Mouse (Mus musculus): ENCODE data around the gene Pcsk5. TPM values are rescaled to one million over a fixed set of nuclear protein-coding genes. Genes with fewer than 3 reads are reported as not detected.

Pcsk5 gene
- polyA plus RNA-seq, 1 experiment from 2014 or later: 33.0 TPM

- no peaks in the 10 kb centered on the region for H3K27me3 ChIP-seq
Observed at GRCm38 (mm10) chr19:17452001-17452400, 385.4 kb downstream of the Pcsk5 start.

GRCm38 (mm10) chr19:17443581-17443980 is 393.9 kb downstream of the Pcsk5 start:
- Histone ChIP-seq H3K9me3 (no peaks in the 10 kb centered on the region), H3K27ac (no peak overlapping the region), H3K4me3 (no peak overlapping the region), H3K4me2 (replicated peaks) (no peak overlapping the region), H3K36me3 (no peaks in the 10 kb centered on the region), H3K27me3 (no peaks in the 10 kb centered on the region), H3K4me1 (peaks cover 13% of the 10 kb centered on the region), H3K9ac (no peak overlapping the region)
- no peak for ATAC-seq (ENCODE audit: insufficient number of reproducible peaks, insufficient read depth, low FRiP score, low TSS enrichment)
- WGBS: 89% methylated on average over 7 of the region's 7 CpGs

More at GRCm38 (mm10) chr19:17452001-17452400, 385.4 kb downstream of the Pcsk5 start:
- Histone ChIP-seq H3K27ac (no peak overlapping the region), H3K4me2 (replicated peaks) (no peak overlapping the region), H3K4me3 (no peak overlapping the region), H3K4me1 (no peaks in the 10 kb centered on the region), H3K9me3 (no peaks in the 10 kb centered on the region), H3K36me3 (no peaks in the 10 kb centered on the region), H3K9ac (no peak overlapping the region)
- 84% methylated on average over 7 of the region's 7 CpGs for WGBS
- ATAC-seq (ENCODE audit: insufficient number of reproducible peaks, insufficient read depth, low FRiP score, low TSS enrichment): no peak

GRCm38 (mm10) chr19:17439476-17440189 is 397.8 kb downstream of the Pcsk5 start:
- Histone ChIP-seq H3K27me3 (no peaks in the 10 kb centered on the region), H3K9ac (no peak overlapping the region), H3K4me2 (replicated peaks) (no peak overlapping the region), H3K4me1 (peaks cover 14% of the 10 kb centered on the region), H3K9me3 (no peaks in the 10 kb centered on the region), H3K36me3 (no peaks in the 10 kb centered on the region), H3K27ac (peak overlapping the region; percentile 12), H3K4me3 (no peak overlapping the region)
- 50% methylated on average over 4 of the region's 4 CpGs for WGBS
- no peak for ATAC-seq (ENCODE audit: insufficient number of reproducible peaks, insufficient read depth, low FRiP score, low TSS enrichment)

- Histone ChIP-seq H3K36me3 (no peaks in the 10 kb centered on the region), H3K27ac (no peak overlapping the region), H3K4me2 (replicated peaks) (no peak overlapping the region), H3K4me1 (peaks cover 14% of the 10 kb centered on the region), H3K9me3 (no peaks in the 10 kb centered on the region), H3K4me3 (no peak overlapping the region), H3K27me3 (no peaks in the 10 kb centered on the region), H3K9ac (no peak overlapping the region)
- no peak for ATAC-seq (ENCODE audit: insufficient number of reproducible peaks, insufficient read depth, low FRiP score, low TSS enrichment)
- 90% methylated on average over 1 of the region's 1 CpGs for WGBS
Observed at GRCm38 (mm10) chr19:17436651-17437050, 400.8 kb downstream of the Pcsk5 start.

DNA sequence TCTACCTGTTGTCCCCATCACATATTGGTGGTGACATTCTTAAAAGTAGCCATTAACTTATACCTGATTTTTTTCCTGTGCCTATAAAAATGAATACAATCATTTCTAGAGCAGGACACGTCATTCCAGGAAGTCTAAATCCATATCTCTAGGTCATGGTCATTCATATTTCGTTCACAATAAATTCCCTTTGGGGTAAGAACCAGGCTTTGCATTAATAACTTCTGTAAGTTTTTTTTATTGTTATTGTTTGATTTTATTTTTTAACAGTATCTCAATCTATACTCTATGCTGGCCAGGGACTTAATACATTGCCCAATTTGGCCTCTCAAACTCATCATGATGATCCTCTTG is 408.9 kb downstream of the Pcsk5 start:
- no peak overlapping the region for H3K4me2 ChIP-seq (replicated peaks)
- H3K9me3 ChIP-seq: no peaks in the 10 kb centered on the region
- H3K36me3 ChIP-seq: no peaks in the 10 kb centered on the region
- no peak overlapping the region for H3K27ac ChIP-seq
- 76% methylated on average over 2 of the region's 2 CpGs for whole genome bisulfite sequencing
- H3K4me3 ChIP-seq: no peak overlapping the region
- ATAC-seq (ENCODE audit: insufficient number of reproducible peaks, insufficient read depth, low FRiP score, low TSS enrichment): no peak
- H3K9ac ChIP-seq: no peak overlapping the region
- no peaks in the 10 kb centered on the region for H3K27me3 ChIP-seq
- H3K4me1 ChIP-seq: no peaks in the 10 kb centered on the region

GRCm38 (mm10) chr19:17427824-17428560 is 409.4 kb downstream of the Pcsk5 start:
- H3K4me2 ChIP-seq (replicated peaks): no peak overlapping the region
- H3K9ac ChIP-seq: no peak overlapping the region
- no peaks in the 10 kb centered on the region for H3K36me3 ChIP-seq
- H3K27me3 ChIP-seq: no peaks in the 10 kb centered on the region
- no peaks in the 10 kb centered on the region for H3K4me1 ChIP-seq
- 87% methylated on average over 2 of the region's 2 CpGs for WGBS
- H3K4me3 ChIP-seq: no peak overlapping the region
- ATAC-seq (ENCODE audit: insufficient number of reproducible peaks, insufficient read depth, low FRiP score, low TSS enrichment): no peak
- H3K27ac ChIP-seq: no peak overlapping the region
- H3K9me3 ChIP-seq: no peaks in the 10 kb centered on the region

- Histone ChIP-seq H3K4me1 (no peaks in the 10 kb centered on the region), H3K4me2 (replicated peaks) (no peak overlapping the region), H3K9ac (no peak overlapping the region), H3K4me3 (no peak overlapping the region), H3K36me3 (no peaks in the 10 kb centered on the region), H3K9me3 (no peaks in the 10 kb centered on the region), H3K27ac (no peak overlapping the region), H3K27me3 (no peaks in the 10 kb centered on the region)
- ATAC-seq (ENCODE audit: insufficient number of reproducible peaks, insufficient read depth, low FRiP score, low TSS enrichment): no peak
- WGBS: 69% methylated on average over 3 of the region's 3 CpGs
Observed at GRCm38 (mm10) chr19:17423306-17423705, 414.1 kb downstream of the Pcsk5 start.

- WGBS: 78% methylated on average over 1 of the region's 1 CpGs
- ATAC-seq (ENCODE audit: insufficient number of reproducible peaks, insufficient read depth, low FRiP score, low TSS enrichment): no peak
Observed at GRCm38 (mm10) chr19:17417855-17418254, 419.6 kb downstream of the Pcsk5 start.

DNA sequence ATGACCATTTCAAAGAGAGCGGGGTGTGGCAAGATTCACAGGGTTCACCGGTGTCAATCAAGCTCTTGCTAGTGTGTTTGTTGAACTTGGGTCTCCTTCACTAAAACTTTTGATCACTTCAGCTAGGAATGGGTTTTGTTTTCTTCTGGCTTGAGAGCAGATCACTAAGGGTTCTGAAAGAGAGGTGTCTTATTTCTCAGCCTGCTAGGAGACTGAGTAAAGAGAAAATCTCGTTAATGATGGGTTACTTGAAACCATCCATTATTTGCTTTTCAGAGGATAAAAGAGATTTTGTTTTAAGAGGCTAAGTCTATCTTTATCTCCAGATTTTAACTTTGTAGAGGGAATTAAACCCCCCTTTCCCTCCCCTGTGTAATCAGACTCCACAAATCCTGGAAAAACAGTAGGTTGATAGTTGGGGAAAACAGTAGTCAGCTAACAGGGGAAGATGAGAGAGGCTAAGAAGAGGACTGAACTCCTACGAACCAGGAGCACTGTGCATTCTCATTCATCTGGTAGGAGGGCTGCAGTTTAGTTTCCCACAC is 424.4 kb downstream of the Pcsk5 start:
- Histone ChIP-seq H3K36me3 (no peaks in the 10 kb centered on the region), H3K27ac (no peak overlapping the region), H3K27me3 (no peaks in the 10 kb centered on the region), H3K4me3 (no peak overlapping the region), H3K9ac (no peak overlapping the region), H3K4me2 (replicated peaks) (no peak overlapping the region), H3K4me1 (no peaks in the 10 kb centered on the region), H3K9me3 (no peaks in the 10 kb centered on the region)
- WGBS: 35% methylated on average over 4 of the region's 4 CpGs
- peak; percentile 35; the same call in 1 of the 2 replicates for ATAC-seq (ENCODE audit: insufficient number of reproducible peaks, insufficient read depth, low FRiP score, low TSS enrichment)

More at GRCm38 (mm10) chr19:17417855-17418254, 419.6 kb downstream of the Pcsk5 start:
- H3K4me2 ChIP-seq (replicated peaks): no peak overlapping the region
- no peaks in the 10 kb centered on the region for H3K9me3 ChIP-seq
- H3K9ac ChIP-seq: no peak overlapping the region
- no peaks in the 10 kb centered on the region for H3K36me3 ChIP-seq
- no peaks in the 10 kb centered on the region for H3K27me3 ChIP-seq
- H3K27ac ChIP-seq: no peak overlapping the region
- H3K4me3 ChIP-seq: no peak overlapping the region
- H3K4me1 ChIP-seq: no peaks in the 10 kb centered on the region

- no peak overlapping the region for H3K27ac ChIP-seq
- no peak overlapping the region for H3K9ac ChIP-seq
- H3K4me2 ChIP-seq (replicated peaks): no peak overlapping the region
- ATAC-seq (ENCODE audit: insufficient number of reproducible peaks, insufficient read depth, low FRiP score, low TSS enrichment): no peak
- H3K9me3 ChIP-seq: 0 out of 2 replicates have a peak, but pooled peaks cover 3% of the 10 kb centered on the region
- no peaks in the 10 kb centered on the region for H3K27me3 ChIP-seq
- no peaks in the 10 kb centered on the region for H3K36me3 ChIP-seq
- WGBS: 78% methylated on average over 5 of the region's 5 CpGs
- H3K4me3 ChIP-seq: no peak overlapping the region
- no peaks in the 10 kb centered on the region for H3K4me1 ChIP-seq
Observed at GRCm38 (mm10) chr19:17410465-17411065, 426.9 kb downstream of the Pcsk5 start.

- Histone ChIP-seq H3K27ac (no peak overlapping the region), H3K36me3 (no peaks in the 10 kb centered on the region), H3K4me2 (replicated peaks) (no peak overlapping the region), H3K9me3 (0 out of 2 replicates have a peak, but pooled peaks cover 3% of the 10 kb centered on the region), H3K27me3 (no peaks in the 10 kb centered on the region), H3K4me3 (no peak overlapping the region), H3K4me1 (no peaks in the 10 kb centered on the region), H3K9ac (no peak overlapping the region)
- no peak for ATAC-seq (ENCODE audit: insufficient number of reproducible peaks, insufficient read depth, low FRiP score, low TSS enrichment)
- 66% methylated on average over 3 of the region's 3 CpGs for WGBS
Observed at GRCm38 (mm10) chr19:17409351-17409750, 428.1 kb downstream of the Pcsk5 start.
